Mouse (Mus musculus): ENCODE data around the gene Adam23. TPM values are rescaled to one million over a fixed set of nuclear protein-coding genes. Genes with fewer than 3 reads are reported as not detected.

The Adam23 gene
- total and polyA plus RNA-seq, 3 experiments, result not detected

DNA sequence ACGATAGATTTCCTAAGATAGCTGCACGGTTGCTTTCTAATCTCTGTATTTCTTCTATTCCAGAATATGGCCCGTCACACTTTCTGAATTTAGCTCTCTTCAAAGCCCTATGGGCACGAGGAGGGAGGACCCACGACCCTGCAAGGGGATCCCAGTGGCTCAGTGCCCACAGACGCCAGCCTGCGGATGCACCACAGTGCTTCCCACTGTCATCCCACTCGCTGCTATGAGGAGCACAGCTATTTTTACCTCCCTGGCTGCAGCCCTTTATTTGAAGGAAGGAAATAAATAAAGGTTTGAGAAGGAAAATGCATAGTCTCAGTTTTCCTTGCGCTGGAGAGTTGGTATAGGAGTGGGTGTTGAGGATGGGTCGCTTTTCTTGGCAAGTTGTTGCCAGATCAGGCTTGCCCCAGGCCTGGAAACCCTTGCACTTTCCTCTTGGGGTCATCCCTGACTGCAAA, 512 bp upstream of the Adam23 start:
- dilution Hi-C loops (cut with MboI; ENCODE audit: extremely low pct_ligation_motif_present, extremely low pct_unique_long_range_greater_than_20kb, low sequenced_read_pairs) (no loop called here), in situ Hi-C loops (cut with MboI; ENCODE audit: low pct_ligation_motif_present, low pct_unique_long_range_greater_than_20kb, low sequenced_read_pairs) (no loop called here)
- Histone ChIP-seq H3K9me3 (replicated peaks; ENCODE audit: low read length) (no peaks in the 10 kb centered on the region), H3K27me3 (replicated peaks) (no peaks in the 10 kb centered on the region), H3K79me2 (replicated peaks; ENCODE audit: control insufficient read depth, extremely low read depth, insufficient read depth, poor library complexity, severe bottlenecking) (no peaks in the 10 kb centered on the region), H3K4me2 (ENCODE audit: insufficient read depth, low read depth, poor library complexity, severe bottlenecking) (no peak overlapping the region), H3K4me1 (ENCODE audit: control insufficient read depth in 1 of 2, insufficient read depth in 2 of 2) (peaks cover 0 to 2% of the 10 kb centered on the region in 2 experiments; a peak in 1 of 4 replicates), H3K4me3 (replicated peaks in 1 of 3; ENCODE audit: low read depth in 2 of 3, low read length in 2 of 3, poor library complexity in 1 of 3) (no peak overlapping the region), H3K36me3 (replicated peaks in 1 of 2; ENCODE audit: control insufficient read depth in 1 of 2, insufficient read depth in 1 of 2, low read length in 1 of 2) (no peaks in the 10 kb centered on the region), H3K27ac (ENCODE audit: insufficient read depth, low read depth) (no peak overlapping the region), H3K9ac (ENCODE audit: insufficient read depth, low read depth) (no peak overlapping the region)
- DNase-seq (ENCODE audit: extremely low read depth), result no peak
- TF ChIP-seq EP300 (IDR thresholded peaks at IDR 0.05; ENCODE audit: low read length), result no peak

DNA sequence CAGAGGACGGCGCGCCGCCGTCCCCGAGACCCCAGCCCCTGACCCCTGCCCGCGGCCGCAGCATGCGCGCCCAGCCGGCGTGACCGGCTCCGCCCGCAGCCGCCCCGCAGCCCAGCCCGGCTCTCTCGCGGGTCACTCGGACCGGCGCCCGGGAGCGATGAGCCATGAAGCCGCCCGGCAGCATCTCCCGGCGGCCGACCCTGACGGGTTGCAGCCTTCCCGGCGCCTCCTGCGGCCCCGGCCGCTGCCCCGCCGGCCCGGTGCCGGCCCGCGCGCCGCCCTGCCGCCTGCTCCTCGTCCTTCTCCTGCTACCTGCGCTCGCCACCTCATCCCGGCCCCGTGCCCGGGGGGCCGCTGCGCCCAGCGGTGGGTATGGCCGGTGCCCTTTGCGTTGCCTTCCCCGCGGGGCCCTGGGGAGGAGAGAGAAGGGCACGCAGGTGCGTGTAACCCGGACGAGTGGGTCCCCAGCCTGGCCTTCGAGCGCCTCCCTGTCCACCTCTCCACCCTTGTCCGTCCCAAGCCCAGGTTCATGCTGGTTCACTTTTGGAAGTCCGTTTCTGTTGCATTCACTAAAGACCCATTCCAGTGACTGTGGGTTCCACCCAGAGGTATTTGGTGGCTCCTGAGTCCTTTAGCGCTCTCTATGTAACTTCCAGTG, 485 bp downstream of the Adam23 start:
- Histone ChIP-seq H3K4me1 (ENCODE audit: control insufficient read depth in 1 of 2, insufficient read depth in 2 of 2) (peaks cover 0 to 2% of the 10 kb centered on the region in 2 experiments; a peak in 1 of 4 replicates), H3K36me3 (replicated peaks in 1 of 2; ENCODE audit: control insufficient read depth in 1 of 2, insufficient read depth in 1 of 2, low read length in 1 of 2) (no peaks in the 10 kb centered on the region), H3K27me3 (replicated peaks) (no peaks in the 10 kb centered on the region), H3K4me2 (ENCODE audit: insufficient read depth, low read depth, poor library complexity, severe bottlenecking) (no peak overlapping the region), H3K79me2 (replicated peaks; ENCODE audit: control insufficient read depth, extremely low read depth, insufficient read depth, poor library complexity, severe bottlenecking) (no peaks in the 10 kb centered on the region), H3K27ac (ENCODE audit: insufficient read depth, low read depth) (no peak overlapping the region), H3K4me3 (replicated peaks in 1 of 3; ENCODE audit: low read depth in 2 of 3, low read length in 2 of 3, poor library complexity in 1 of 3) (no peak overlapping the region), H3K9me3 (replicated peaks; ENCODE audit: low read length) (no peaks in the 10 kb centered on the region), H3K9ac (ENCODE audit: insufficient read depth, low read depth) (no peak overlapping the region)
- TF ChIP-seq POLR2A (IDR thresholded peaks at IDR 0.05; ENCODE audit: low read depth, low read length), result no peak
- TF ChIP-seq RAD21 (IDR thresholded peaks at IDR 0.05; ENCODE audit: low read depth, low read length), result no peak
- no peak for TF ChIP-seq EP300 (IDR thresholded peaks at IDR 0.05; ENCODE audit: low read length)
- TF ChIP-seq HCFC1 (IDR thresholded peaks at IDR 0.05; ENCODE audit: low read depth, low read length), result no peak
- TF ChIP-seq TBP (conservative IDR thresholded peaks at IDR 0.05; ENCODE audit: low read depth, low read length), result no peak
- TF ChIP-seq BHLHE40 (IDR thresholded peaks at IDR 0.05; ENCODE audit: low read depth, low read length), result no peak
- no peak for TF ChIP-seq ZNF384 (IDR thresholded peaks at IDR 0.05; ENCODE audit: low read depth, low read length)
- dilution Hi-C loops (cut with MboI; ENCODE audit: extremely low pct_ligation_motif_present, extremely low pct_unique_long_range_greater_than_20kb, low sequenced_read_pairs), result no loop called here
- no peak for DNase-seq (ENCODE audit: extremely low read depth)
- in situ Hi-C loops (cut with MboI; ENCODE audit: low pct_ligation_motif_present, low pct_unique_long_range_greater_than_20kb, low sequenced_read_pairs), result no loop called here

DNA sequence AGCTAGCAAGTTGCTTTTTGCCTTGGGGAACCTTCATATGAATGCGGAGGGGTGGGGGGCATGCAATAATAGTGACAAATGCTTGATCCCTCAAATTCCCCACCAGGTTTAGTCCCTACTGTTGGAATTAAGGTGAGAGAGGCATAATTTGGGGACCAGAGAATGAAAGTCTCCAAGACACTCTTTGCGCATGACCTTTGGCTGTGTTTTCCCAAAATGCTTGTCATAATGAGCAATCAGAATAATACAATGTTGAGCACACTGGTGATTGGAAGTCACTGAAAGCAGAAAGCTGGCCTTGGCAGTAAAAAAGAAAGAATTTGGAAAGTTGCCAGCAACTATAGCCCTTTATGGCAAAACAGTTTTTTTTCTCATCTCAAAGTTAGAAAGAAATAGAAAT, 1.0 kb downstream of the Adam23 start:
- Histone ChIP-seq H3K36me3 (replicated peaks in 1 of 2; ENCODE audit: control insufficient read depth in 1 of 2, insufficient read depth in 1 of 2, low read length in 1 of 2) (no peaks in the 10 kb centered on the region), H3K79me2 (replicated peaks; ENCODE audit: control insufficient read depth, extremely low read depth, insufficient read depth, poor library complexity, severe bottlenecking) (no peaks in the 10 kb centered on the region), H3K4me1 (ENCODE audit: control insufficient read depth in 1 of 2, insufficient read depth in 2 of 2) (peaks cover 0 to 2% of the 10 kb centered on the region in 2 experiments; a peak in 1 of 4 replicates), H3K9me3 (replicated peaks; ENCODE audit: low read length) (no peaks in the 10 kb centered on the region), H3K4me2 (ENCODE audit: insufficient read depth, low read depth, poor library complexity, severe bottlenecking) (no peak overlapping the region), H3K27ac (ENCODE audit: insufficient read depth, low read depth) (no peak overlapping the region), H3K27me3 (replicated peaks) (no peaks in the 10 kb centered on the region), H3K4me3 (replicated peaks in 1 of 3; ENCODE audit: low read depth in 2 of 3, low read length in 2 of 3, poor library complexity in 1 of 3) (no peak overlapping the region), H3K9ac (ENCODE audit: insufficient read depth, low read depth) (no peak overlapping the region)
- TF ChIP-seq RAD21 (IDR thresholded peaks at IDR 0.05; ENCODE audit: low read depth, low read length) (no peak), TBP (conservative IDR thresholded peaks at IDR 0.05; ENCODE audit: low read depth, low read length) (no peak), SIN3A (IDR thresholded peaks at IDR 0.05; ENCODE audit: low read length) (no peak), TCF12 (IDR thresholded peaks at IDR 0.05; ENCODE audit: low read depth, low read length) (no peak), MAX (IDR thresholded peaks at IDR 0.05; ENCODE audit: low read length) (no peak), POLR2A (IDR thresholded peaks at IDR 0.05; ENCODE audit: low read depth, low read length) (no peak)
- no peak for DNase-seq (ENCODE audit: extremely low read depth)
- in situ Hi-C loops (cut with MboI; ENCODE audit: low pct_ligation_motif_present, low pct_unique_long_range_greater_than_20kb, low sequenced_read_pairs) (no loop called here), dilution Hi-C loops (cut with MboI; ENCODE audit: extremely low pct_ligation_motif_present, extremely low pct_unique_long_range_greater_than_20kb, low sequenced_read_pairs) (no loop called here)

Measured in CH12.LX (cell line).